Mouse (Mus musculus) hindbrain, embryonic 16.5 days (tissue): ENCODE results near the gene Bcl2l13. TPM values are rescaled to one million over a fixed set of nuclear protein-coding genes. Genes with fewer than 3 reads are reported as not detected.
"Not testable (repeated sequence)": the region's sequence is repeated elsewhere in the genome, so short reads cannot be mapped to it uniquely, and the experiment has no call there.

Experiments used
- ATAC-seq: fragments of 200-750 bp; cut with Nextera tagmentation; 2 replicates; pipeline ENCODE4 v1.8.0; 2017; ENCODE audit warnings: moderate TSS enrichment, moderate library complexity
- H3K27ac ChIP-seq: fragments of 300-500 bp; sonication (generic); 2 replicates; pipeline ENCODE4 v1.5.1; 2014; ENCODE audit warnings: low read depth, mild to moderate bottlenecking, control low read depth, low read length, moderate library complexity
- H3K27me3 ChIP-seq: fragments of 300-500 bp; sonication (generic); replicated peaks from 2 replicates; pipeline ENCODE4 v1.6.1; 2014; ENCODE audit warnings: low read length; ENCODE audit not compliant: control insufficient read depth, insufficient read depth
- H3K36me3 ChIP-seq: fragments of 300-500 bp; sonication (generic); 2 replicates; pipeline ENCODE4 v1.6.1; 2014; ENCODE audit warnings: mild to moderate bottlenecking, low read length, moderate library complexity, mixed read lengths; ENCODE audit not compliant: control insufficient read depth, insufficient read depth
- H3K4me1 ChIP-seq: fragments of 300-500 bp; sonication (generic); 2 replicates; pipeline ENCODE4 v1.6.1; 2014; ENCODE audit warnings: low read depth, low read length; ENCODE audit not compliant: control insufficient read depth, insufficient read depth
- H3K4me2 ChIP-seq: fragments of 300-500 bp; sonication (generic); 2 replicates; pipeline ENCODE4 v1.6.1; 2014; ENCODE audit warnings: mild to moderate bottlenecking, low read length, control low read depth, moderate library complexity
- H3K4me3 ChIP-seq: fragments of 300-500 bp; sonication (generic); 2 replicates; pipeline ENCODE4 v1.5.1; 2014; ENCODE audit warnings: mild to moderate bottlenecking, low read length, control low read depth, moderate library complexity
- H3K9ac ChIP-seq: fragments of 300-500 bp; sonication (generic); 2 replicates; pipeline ENCODE4 v1.6.1; 2014; ENCODE audit warnings: low read depth, mild to moderate bottlenecking, control low read depth, low read length, moderate library complexity
- H3K9me3 ChIP-seq: fragments of 300-500 bp; sonication (generic); 2 replicates; pipeline ENCODE4 v1.6.1; 2014; ENCODE audit warnings: mild to moderate bottlenecking, low read length, moderate library complexity; ENCODE audit not compliant: control insufficient read depth
- WGBS: fragments of 180-500 bp; shearing (Covaris S2); extraction: QIAGEN DNeasy Blood & Tissue Kit; methylation state at CpG from one replicate; pipeline ENCODE4 v1.1.7; 2014; 5-methylcytosine and 5-hydroxymethylcytosine counted together
- polyA plus RNA-seq: library from polyadenylated mRNA; unstranded; fragments of >200 nt; fragmentation: Nextera tagmentation; extraction: Ambion mirVana; gene quantifications from 2 replicates; pipeline ENCODE4 v1.2.1, GENCODE M21; 2015

Gene Bcl2l13
- polyA plus RNA-seq, 1 experiment from 2014 or later: 27.3 TPM

DNA sequence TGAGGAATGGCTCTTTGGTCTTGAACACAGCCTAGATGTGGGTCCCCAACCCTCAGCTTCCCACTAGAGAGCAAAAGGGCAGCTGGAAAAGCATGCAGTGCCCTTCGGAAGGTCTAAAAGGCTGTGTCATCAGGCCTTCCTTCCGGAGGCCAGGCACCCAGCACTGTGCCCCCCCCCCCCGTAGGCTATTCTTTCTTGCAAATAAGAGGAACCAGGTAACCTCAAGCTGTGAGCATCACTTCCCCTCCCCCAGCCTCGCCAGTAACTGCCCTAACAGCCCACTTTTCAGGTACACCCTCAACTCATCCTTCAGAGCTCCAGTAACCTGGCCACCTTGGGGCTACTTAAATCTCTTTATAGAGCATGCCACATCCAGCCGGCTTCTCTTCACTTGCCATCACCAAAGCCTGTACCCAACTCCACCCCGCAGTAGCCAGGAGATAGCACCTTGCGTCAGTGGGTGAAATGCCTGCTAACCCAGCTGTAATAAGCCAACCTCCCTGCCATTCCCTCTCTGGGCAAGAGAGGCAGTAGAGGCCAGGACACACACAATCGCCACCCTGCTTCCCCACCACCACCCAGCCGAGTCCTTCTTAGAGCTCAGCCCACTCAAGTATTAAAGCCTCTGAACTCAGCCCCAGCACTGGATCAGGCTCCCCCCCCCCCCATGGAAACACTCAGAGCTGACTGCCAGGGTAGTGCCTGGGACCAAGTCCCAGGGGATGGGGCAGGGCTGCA, 79.1 kb downstream of the Bcl2l13 start:
- Histone ChIP-seq H3K27me3 (no peaks in the 10 kb centered on the region), H3K9me3 (no peaks in the 10 kb centered on the region), H3K4me3 (no peak overlapping the region), H3K27ac (no peak overlapping the region), H3K4me2 (no peak overlapping the region; the same call in 1 of the 2 replicates), H3K9ac (no peak overlapping the region), H3K36me3 (no peaks in the 10 kb centered on the region), H3K4me1 (peaks cover 8% of the 10 kb centered on the region)
- 0 out of 2 replicates have a peak, but pooled peaks have one; percentile 3 for ATAC-seq
- WGBS: 44% methylated on average over 9 of the region's 9 CpGs

GRCm38 (mm10) chr6:120915649-120915975, 79.6 kb downstream of the Bcl2l13 start:
- Histone ChIP-seq H3K27me3 (no peaks in the 10 kb centered on the region), H3K36me3 (no peaks in the 10 kb centered on the region), H3K9me3 (no peaks in the 10 kb centered on the region), H3K4me2 (peak overlapping the region; percentile 96), H3K4me3 (no peak overlapping the region; the same call in 1 of the 2 replicates), H3K9ac (no peak overlapping the region; the same call in 1 of the 2 replicates), H3K27ac (no peak overlapping the region), H3K4me1 (peaks cover 8% of the 10 kb centered on the region)
- ATAC-seq: 0 out of 2 replicates have a peak, but pooled peaks have one; percentile 0
- 39% methylated on average over 2 of the region's 2 CpGs for WGBS

DNA sequence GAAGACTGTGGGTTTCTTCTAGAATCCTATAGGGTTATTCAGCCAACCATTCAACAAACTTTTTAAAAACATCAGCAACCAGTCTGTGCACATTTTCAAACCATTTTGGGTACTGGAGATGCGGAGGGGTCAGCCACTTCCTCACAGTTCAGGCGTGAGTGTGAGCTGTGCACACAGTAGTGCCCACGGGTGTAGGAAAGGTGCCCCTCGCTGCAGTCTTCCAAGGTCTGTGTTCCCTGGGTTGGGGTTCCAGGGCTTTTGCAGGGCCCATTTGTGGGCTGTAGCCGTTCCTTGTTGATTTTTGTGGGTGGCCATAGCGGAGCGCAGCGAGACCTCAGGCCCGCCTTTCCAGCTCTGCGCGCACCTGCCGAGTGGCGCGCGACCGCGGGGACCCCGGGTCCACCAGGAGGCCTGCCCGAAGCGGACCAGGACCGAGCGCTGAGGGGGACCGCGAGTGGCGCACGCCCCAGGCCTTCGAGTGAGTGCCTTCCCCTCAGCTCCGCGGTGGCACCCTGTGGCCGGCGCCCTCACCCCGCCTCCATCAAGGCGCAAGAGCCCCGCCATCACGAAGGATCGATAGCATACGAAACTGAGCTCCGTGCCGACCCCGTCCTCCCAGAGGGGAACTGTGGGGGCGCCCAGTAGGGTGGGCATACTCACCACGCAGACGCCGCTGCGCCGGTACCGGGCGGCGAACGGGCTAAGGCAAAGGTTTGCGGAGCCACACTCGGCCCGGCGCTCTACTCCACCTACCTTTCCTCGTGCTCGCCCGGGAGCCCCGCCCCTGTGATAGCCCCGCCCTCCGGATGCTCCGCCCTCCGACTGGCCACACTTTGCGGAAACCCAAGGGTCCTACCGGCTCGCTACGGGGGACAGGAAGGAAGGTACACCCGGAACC, 80.3 kb downstream of the Bcl2l13 start, which contains the start of gene Bid:
Gene Bid, minus strand, starts transcription at position 780 of the 898 bp plus-strand sequence.
- peak within 1 kb of the TSS; percentile 65 for H3K27ac ChIP-seq
- 2% methylated on average over 61 of the region's 67 CpGs for WGBS
- H3K9me3 ChIP-seq: no peaks in the 10 kb centered on the region
- H3K4me1 ChIP-seq: peaks cover 8% of the 10 kb centered on the region
- no peaks in the 10 kb centered on the region for H3K27me3 ChIP-seq
- H3K9ac ChIP-seq: peak within 1 kb of the TSS; percentile 81
- H3K4me2 ChIP-seq: peak within 1 kb of the TSS; percentile 96
- no peaks in the 10 kb centered on the region for H3K36me3 ChIP-seq
- peak; percentile 92 for ATAC-seq
- peak within 1 kb of the TSS; percentile 75 for H3K4me3 ChIP-seq

GRCm38 (mm10) chr6:120916972-120917881, 81.2 kb downstream of the Bcl2l13 start:
- Histone ChIP-seq H3K9ac (peak overlapping the region; percentile 81), H3K4me2 (peak overlapping the region; percentile 96), H3K4me3 (peak overlapping the region; percentile 75)
- not testable (repeated sequence) for H3K4me1 ChIP-seq, H3K9me3 ChIP-seq, H3K36me3 ChIP-seq, H3K27ac ChIP-seq, ATAC-seq, H3K27me3 ChIP-seq
- whole genome bisulfite sequencing: 33% methylated on average over 7 of the region's 14 CpGs

DNA sequence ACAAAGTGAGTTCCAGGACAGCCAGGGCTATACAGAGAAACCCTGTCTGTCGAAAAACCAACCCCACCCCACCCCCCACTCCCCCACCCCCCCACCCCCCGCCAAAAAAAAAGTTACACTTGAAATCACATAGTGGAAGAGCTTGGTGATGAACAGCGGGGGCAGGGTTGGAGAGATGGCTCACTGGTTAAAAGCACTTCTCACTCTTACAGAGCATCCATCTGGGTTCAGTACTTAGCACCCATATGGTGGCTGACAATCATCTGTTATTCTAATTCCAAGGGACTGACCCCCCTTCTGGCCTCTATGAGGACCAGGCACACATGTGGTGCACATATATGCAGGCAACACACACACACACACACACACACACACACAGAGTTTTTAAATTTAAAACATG, 82.0 kb downstream of the Bcl2l13 start:
- no peaks in the 10 kb centered on the region for H3K27me3 ChIP-seq

GRCm38 (mm10) chr6:120924791-120925321, 88.8 kb downstream of the Bcl2l13 start:
- H3K27ac ChIP-seq, H3K4me2 ChIP-seq, H3K4me3 ChIP-seq, H3K9ac ChIP-seq, ATAC-seq, H3K36me3 ChIP-seq, H3K27me3 ChIP-seq, H3K9me3 ChIP-seq, H3K4me1 ChIP-seq: not testable (repeated sequence)
- WGBS: 70% methylated on average over 2 of the region's 2 CpGs

More for the DNA sequence above, 82.0 kb downstream of the Bcl2l13 start:
- H3K27ac ChIP-seq: no peak overlapping the region
- peaks cover 8% of the 10 kb centered on the region for H3K4me1 ChIP-seq
- 59% methylated on average over 3 of the region's 3 CpGs for WGBS
- no peaks in the 10 kb centered on the region for H3K9me3 ChIP-seq
- H3K36me3 ChIP-seq: no peaks in the 10 kb centered on the region
- H3K4me2 ChIP-seq: no peak overlapping the region
- no peak overlapping the region for H3K4me3 ChIP-seq
- ATAC-seq: no peak
- no peak overlapping the region for H3K9ac ChIP-seq

DNA sequence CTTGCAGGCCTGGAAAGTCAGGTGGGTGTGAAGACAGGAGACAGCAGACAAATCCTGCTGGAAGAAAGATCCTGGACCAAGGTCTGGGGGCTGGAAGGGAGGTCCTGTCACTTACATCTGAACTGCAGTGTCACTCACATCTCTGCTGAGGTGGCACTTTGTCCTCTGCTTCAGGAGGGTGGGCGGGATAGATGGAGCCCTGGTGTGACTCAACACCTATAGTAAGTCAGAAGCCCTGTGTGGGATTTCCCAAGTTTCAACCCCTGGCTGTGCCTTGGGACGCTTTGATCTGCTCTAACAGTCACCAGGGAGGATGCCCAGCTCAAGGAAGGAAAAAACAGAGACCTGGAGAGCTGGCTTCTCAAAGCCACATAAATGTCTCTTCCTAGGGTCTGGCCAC, 90.9 kb downstream of the Bcl2l13 start:
- Histone ChIP-seq H3K9ac (no peak overlapping the region), H3K4me1 (no peaks in the 10 kb centered on the region), H3K4me3 (no peak overlapping the region), H3K27ac (no peak overlapping the region), H3K4me2 (no peak overlapping the region), H3K9me3 (no peaks in the 10 kb centered on the region), H3K27me3 (no peaks in the 10 kb centered on the region), H3K36me3 (0 out of 2 replicates have a peak, but pooled peaks cover 3% of the 10 kb centered on the region)
- ATAC-seq: no peak
- WGBS: 65% methylated on average over 2 of the region's 2 CpGs

GRCm38 (mm10) chr6:120927765-120928164, 91.8 kb downstream of the Bcl2l13 start:
- Histone ChIP-seq H3K4me3 (no peak overlapping the region), H3K27ac (no peak overlapping the region), H3K27me3 (no peaks in the 10 kb centered on the region), H3K4me1 (no peaks in the 10 kb centered on the region), H3K9me3 (no peaks in the 10 kb centered on the region), H3K9ac (no peak overlapping the region), H3K36me3 (peaks cover 6% of the 10 kb centered on the region; the same call in 1 of the 2 replicates), H3K4me2 (no peak overlapping the region)
- WGBS: 66% methylated on average over 3 of the region's 3 CpGs
- no peak for ATAC-seq
